Mouse (Mus musculus): Measurements from ENCODE around the gene Proser1.

GRCm38 (mm10) chr3:53513096-53513495 is 49.6 kb downstream of the Proser1 start:
- TF ChIP-seq POLR2A (IDR thresholded peaks at IDR 0.05; ENCODE audit: insufficient read depth, low read depth, low read length) = no peak
- no peak for TF ChIP-seq CTCF (IDR thresholded peaks at IDR 0.05; ENCODE audit: insufficient read depth, low read depth, low read length)
